Mouse (Mus musculus) ovary, adult 18-20 months (tissue): ENCODE measurements at regions not wholly inside any gene's neighbourhood (a gene's known extent, or its start where the extent isn't known, plus 50 kb on each side); places are given as distances from the start of the nearest gene placed in this dataset.

Experiments
- DNase-seq: peaks from one replicate; pipeline ENCODE4 v3.0.0; 2022; ENCODE audit warnings: low spot score, mixed read lengths

DNA sequence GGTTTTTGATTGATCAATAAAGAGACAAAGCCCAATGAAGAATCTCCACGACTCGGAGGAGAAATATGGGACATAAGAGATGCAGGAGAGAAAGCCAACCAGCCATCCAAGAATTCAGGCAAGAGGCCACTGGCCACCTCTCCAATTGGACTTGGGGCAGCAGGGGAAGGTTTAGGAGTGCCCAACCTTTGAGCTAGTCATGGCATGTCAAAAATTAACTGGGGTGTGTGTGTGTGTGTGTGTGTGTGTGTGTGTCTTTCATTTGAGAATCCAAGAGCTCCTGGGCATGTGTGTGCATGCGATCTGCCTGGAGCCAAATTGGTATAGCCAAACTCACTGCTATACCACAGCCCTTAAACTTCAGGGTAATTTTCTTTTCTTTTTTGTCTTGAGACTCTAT is 51.6 kb upstream of the Cecr2 start:
- DNase-seq: no peak

- DNase-seq: no peak
Measured at GRCm38 (mm10) chr6:120612346-120612745, 53.8 kb upstream of the Cecr2 start.

DNA sequence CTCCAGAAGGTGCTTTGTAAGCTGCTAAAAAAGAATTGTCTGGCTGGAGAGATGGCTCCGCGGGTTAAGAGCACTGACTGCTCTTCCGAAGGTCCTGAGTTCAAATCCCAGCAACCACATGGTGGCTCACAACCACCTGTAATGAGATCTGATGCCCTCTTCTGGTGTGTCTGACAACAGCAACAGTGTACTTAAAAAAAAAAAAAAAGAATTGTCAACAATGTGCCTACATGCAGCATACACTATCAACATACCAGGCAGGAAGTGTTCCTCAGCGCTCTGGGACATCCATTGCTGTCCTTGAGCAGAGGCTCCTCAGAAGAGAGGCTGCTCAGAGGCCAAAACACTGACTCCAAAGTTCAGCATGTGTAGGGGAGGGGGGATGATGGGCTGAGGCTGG is 56.3 kb upstream of the Cecr2 start:
- DNase-seq: no peak

DNA sequence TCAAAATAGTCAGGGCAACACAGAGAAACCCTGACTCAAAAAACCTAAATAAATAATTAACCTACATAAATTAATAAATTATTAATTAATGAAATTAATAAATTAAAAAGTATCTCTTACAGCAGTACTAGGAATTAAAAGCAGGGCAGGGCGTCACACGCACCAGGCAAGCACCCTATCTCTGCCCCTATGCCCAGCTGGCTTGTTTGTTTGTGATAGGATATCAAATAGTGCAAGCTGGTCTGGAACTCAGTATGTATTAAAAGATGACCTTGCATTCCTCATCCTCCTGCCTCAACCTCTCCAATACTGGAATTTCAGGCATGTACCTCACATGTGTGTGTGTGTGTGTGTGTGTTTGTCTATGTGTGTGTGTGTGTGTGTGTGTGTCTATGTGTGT is 60.7 kb upstream of the Cecr2 start:
- DNase-seq: no peak

- no peak for DNase-seq
Measured at GRCm38 (mm10) chr6:120604020-120604958, 61.9 kb upstream of the Cecr2 start.

GRCm38 (mm10) chr6:120603454-120603853 is 62.7 kb upstream of the Cecr2 start:
- no peak for DNase-seq

GRCm38 (mm10) chr6:120600376-120600775 is 65.8 kb upstream of the Cecr2 start:
- no peak for DNase-seq

DNA sequence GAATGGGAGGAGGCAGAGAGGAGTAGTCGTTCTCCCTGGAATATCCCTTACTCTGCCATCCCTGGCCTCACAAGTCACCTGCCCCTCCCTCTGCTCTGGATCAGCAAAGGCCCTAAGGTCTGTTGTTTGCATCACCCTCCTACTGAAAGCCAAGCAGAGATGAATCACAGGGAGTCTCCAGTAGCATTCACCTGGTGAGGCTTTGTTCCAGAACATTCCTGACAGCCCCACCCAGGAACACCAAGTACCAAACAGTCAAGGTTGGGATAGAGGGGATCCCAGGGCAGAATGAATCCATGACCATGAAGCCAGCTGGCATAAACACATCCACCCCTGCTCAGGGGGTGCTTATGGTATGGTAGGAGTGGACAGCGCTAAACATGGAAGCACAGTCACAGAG is 67.4 kb upstream of the Hdhd5 start:
- DNase-seq: no peak

GRCm38 (mm10) chr6:120597887-120598286 is 66.8 kb upstream of the Hdhd5 start:
- no peak for DNase-seq

DNA sequence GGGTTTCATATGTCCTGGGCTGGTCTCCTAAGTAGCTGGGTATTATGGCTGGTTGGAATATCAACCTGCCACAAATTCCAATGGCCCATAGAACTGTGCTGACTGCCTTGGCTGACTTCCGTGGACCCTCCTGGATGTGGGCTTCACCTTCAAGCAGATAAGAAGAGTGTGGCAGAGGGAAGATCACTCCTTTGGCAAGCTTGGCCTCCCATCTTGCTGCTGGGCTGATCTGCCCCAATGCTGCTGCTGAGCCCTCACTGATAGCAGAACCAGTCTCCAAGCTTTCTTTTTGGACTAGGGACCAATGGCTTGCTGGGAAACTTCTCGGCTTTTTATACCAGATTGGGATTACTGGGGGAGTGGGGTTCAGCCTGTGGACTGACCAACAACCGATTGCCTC is 65.6 kb upstream of the Hdhd5 start:
- no peak for DNase-seq

GRCm38 (mm10) chr6:120594463-120594862 is 63.3 kb upstream of the Hdhd5 start:
- DNase-seq: no peak

DNA sequence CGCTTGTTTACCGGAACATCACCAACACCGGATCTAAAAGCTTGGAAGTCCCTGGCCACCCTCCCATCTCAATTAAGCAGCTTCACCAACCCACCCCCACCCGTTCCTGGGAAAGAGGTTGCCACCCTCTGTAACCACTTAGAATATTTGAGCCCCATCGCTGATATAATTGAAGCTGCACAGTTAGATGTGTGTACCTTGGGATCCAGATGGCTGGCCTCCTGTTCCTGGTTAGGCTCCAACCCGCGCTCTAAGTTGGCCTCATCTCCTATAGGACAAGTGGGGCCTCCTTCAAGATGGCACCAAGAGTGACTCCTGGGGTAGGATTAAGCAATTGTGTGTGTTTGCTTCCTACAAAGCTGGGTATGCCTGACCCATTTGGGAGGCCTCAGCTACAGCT is 61.6 kb upstream of the Hdhd5 start:
- DNase-seq: no peak

DNA sequence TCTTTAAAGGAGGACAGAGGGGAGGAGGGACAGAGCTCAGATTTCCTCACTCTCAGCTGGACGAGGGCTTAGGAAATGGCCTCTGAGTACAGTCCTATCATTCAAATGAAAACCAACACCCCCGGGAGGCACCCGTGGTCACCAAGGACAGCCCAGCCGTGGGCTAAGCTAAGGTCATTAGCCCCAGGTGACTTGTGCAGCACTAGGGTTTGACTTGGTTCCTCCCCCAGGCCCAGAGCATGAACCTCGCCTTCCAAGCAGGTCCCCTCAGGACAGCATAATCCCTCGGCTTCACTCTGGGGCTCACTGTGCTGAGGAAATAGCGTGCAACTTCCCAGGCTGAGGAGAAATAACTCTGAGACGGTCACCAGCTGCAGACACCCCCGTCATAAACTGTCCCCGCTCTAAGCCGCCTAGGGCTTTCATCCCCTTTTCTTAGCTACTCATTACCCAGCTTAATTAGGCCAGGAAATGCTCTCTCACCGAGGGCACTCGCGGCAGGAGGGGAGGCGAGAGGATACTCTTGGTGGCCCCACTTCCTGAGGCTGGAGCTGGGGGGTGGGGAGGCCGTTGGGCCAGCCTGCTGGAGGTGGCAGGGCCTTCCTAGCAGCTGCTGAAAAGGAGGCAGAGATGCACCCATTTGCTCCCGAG is 61.0 kb upstream of the Hdhd5 start:
- DNase-seq: no peak

GRCm38 (mm10) chr6:120590191-120590590 is 59.1 kb upstream of the Hdhd5 start:
- DNase-seq: peak; percentile 37

DNA sequence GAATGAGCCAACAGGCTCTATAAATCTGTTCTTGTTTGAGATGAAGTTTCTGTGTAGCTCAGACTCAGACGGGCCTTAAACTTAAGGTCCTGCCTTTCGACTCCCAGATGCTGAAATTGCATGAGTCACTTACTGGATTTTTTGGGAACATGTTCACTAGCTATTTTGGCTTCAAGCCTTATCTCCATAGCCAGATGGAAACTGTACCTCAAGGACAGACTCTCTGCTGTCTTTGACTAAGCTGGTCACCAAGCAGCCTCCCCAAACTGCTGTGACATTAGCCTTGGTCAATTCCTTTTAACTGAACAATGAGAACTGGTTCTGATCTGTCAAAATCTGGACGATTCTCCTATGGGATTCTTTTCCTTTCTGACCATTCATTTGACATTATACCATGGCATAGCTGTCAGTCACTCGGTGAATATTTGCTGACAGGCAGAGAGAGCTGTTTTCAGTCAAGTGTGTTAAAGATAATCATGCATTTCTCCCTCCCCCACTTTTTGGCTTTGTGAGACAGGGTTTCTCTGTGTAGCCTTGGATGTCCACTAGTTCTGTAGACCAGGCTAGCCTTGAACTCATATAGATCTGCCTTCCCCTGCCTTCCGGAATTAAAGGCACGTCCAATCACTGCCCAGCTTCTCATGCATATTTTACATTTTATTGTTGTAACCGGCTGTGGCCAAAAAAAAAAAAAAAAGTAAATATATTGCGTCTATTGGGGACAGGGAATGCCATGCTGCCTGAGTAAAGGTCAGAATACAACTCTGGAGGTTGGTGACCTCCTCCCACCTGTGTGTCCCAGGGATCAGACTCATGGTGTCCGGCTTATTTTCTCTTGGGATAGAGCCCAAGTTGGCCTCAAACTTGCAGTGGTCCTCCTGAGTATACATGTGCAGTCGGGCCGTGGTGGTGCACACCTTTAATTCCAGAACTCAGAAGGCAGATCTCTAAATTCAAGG is 57.9 kb upstream of the Hdhd5 start:
- no peak for DNase-seq

DNA sequence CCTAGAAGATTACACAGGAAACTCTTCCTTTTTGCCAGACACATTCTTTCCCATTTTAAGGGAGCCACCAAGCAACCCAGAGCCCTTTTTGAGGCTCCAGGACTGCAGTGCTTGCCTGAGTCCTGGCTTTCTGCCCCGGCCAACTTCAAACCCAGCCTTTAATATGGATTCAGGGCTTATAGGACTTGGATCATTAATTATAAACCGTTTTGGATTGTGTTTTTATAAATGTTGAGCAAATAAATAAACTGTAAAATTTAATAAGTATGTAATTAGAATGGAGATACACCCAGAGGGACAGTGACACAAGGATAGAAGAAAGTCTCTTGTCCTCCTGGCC is 54.8 kb upstream of the Hdhd5 start:
- DNase-seq: no peak

DNA sequence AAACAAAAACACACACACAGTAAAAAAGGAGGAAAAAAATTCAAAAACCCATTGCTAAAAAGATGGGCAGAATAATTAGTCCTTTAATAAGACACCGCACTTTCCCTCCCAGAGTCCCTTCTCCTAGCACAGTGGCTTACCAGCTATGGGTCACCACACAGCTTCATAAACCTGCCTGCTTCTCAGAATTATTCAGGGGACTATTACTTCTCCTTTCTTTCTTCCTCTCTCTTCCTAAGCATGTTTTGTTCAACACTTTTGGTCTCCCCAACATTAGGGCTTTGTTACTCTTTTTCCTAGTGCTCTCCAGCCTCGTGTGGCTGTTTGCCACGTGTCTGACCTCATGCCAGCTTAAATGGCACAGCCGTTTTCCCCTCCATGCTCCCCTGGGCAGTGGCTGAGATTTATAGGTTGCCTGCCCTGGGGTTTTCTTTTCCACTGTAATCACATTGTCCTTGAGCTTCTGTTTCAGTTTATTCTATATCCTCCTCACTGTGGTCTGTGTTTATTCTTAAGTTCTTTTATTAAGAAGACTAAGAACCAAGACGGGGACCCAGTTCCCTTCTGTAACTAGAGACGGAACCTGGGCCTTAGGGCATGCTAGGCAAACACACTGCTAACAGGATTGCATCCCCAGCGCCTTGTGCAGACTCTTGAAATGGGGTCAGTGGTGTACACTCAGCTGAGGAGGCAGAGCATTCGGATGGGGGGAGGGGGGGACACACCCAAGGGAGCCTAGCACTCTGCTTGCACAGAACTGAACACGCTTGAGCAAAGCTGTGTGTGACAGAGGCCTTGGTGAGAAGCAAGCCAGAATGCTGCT is 54.2 kb upstream of the Hdhd5 start:
- DNase-seq: no peak

- DNase-seq: no peak
Measured at GRCm38 (mm10) chr6:120581748-120582147, 50.6 kb upstream of the Hdhd5 start.
